Mouse (Mus musculus) stomach, embryonic 16.5 days (tissue): ENCODE results near the gene Olfr1346. TPM values are rescaled to one million over a fixed set of nuclear protein-coding genes. Genes with fewer than 3 reads are reported as not detected.

Experiments
- ATAC-seq: fragments of 200-750 bp; cut with Nextera tagmentation; 2 replicates; pipeline ENCODE4 v1.8.0; 2017; ENCODE audit warnings: moderate number of reproducible peaks, moderate TSS enrichment; ENCODE audit not compliant: insufficient read depth, low FRiP score
- H3K27ac ChIP-seq: fragments of 300-500 bp; sonication (generic); 2 replicates; pipeline ENCODE4 v1.5.1; 2014; ENCODE audit warnings: low read length
- H3K27me3 ChIP-seq: fragments of 300-500 bp; sonication (generic); 2 replicates; pipeline ENCODE4 v1.6.1; 2014; ENCODE audit warnings: low read length, control low read depth, mixed read lengths; ENCODE audit not compliant: control insufficient read depth, insufficient read depth
- H3K36me3 ChIP-seq: fragments of 300-500 bp; sonication (generic); 2 replicates; pipeline ENCODE4 v1.6.1; 2014; ENCODE audit warnings: low read length; ENCODE audit not compliant: control insufficient read depth, insufficient read depth
- H3K4me1 ChIP-seq: fragments of 300-500 bp; sonication (generic); 2 replicates; pipeline ENCODE4 v1.6.1; 2014; ENCODE audit warnings: low read length, control low read depth, mixed read lengths; ENCODE audit not compliant: control insufficient read depth, insufficient read depth
- H3K4me2 ChIP-seq: fragments of 300-500 bp; sonication (generic); 2 replicates; pipeline ENCODE4 v1.6.1; 2014; ENCODE audit warnings: low read depth, low read length, mixed read lengths
- H3K4me3 ChIP-seq: fragments of 300-500 bp; sonication (generic); replicated peaks from 2 replicates; pipeline ENCODE4 v1.5.1; 2014; ENCODE audit warnings: mild to moderate bottlenecking, low read length
- H3K9ac ChIP-seq: fragments of 300-500 bp; sonication (generic); 2 replicates; pipeline ENCODE4 v1.6.1; 2014; ENCODE audit warnings: low read length
- H3K9me3 ChIP-seq: fragments of 300-500 bp; sonication (generic); replicated peaks from 2 replicates; pipeline ENCODE4 v1.6.1; 2016; ENCODE audit warnings: low read length, control low read depth; ENCODE audit not compliant: control insufficient read depth
- WGBS: fragments of 180-500 bp; shearing (Covaris S2); extraction: QIAGEN DNeasy Blood & Tissue Kit; methylation state at CpG from one replicate; pipeline ENCODE4 v1.1.7; 2014; 5-methylcytosine and 5-hydroxymethylcytosine counted together
- polyA plus RNA-seq: library from polyadenylated mRNA; unstranded; fragments of >200 nt; fragmentation: Nextera tagmentation; extraction: Ambion mirVana; gene quantifications from 2 replicates; pipeline ENCODE4 v1.2.1, GENCODE M21; 2015

Gene Olfr1346
- polyA plus RNA-seq, 1 experiment from 2014 or later: not detected

DNA sequence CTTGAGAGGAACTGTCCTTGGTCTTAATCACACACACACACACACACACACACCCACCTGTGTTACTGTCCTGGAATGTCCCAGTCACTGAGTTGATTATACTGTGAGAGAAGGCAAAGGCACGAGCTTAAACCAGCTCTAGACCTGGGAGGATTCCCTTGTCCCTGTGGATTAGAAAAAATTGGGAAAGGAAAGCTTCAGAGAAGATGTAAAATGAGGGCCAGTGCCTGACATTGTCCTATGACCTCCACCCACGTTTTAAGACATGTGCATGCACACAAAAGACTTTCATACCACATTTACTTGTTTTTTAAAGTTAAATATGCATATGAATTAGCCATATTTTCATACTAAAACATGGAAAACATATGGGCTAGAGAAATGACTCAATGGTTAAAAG lies 19.9 kb downstream of the Olfr1346 start, which contains the start of gene Olfr5:
TSS of gene Olfr5 (minus strand) at position 101 of the 400 bp plus-strand sequence.
- no peak for ATAC-seq
- Histone ChIP-seq H3K4me2 (no peak within 1 kb of the TSS), H3K36me3 (no peaks in the 10 kb centered on the region), H3K9ac (no peak within 1 kb of the TSS), H3K4me3 (no peak within 1 kb of the TSS), H3K27ac (no peak within 1 kb of the TSS), H3K4me1 (no peaks in the 10 kb centered on the region), H3K9me3 (no peaks in the 10 kb centered on the region), H3K27me3 (no peaks in the 10 kb centered on the region)
- 26% methylated on average over 2 of the region's 2 CpGs for WGBS

DNA sequence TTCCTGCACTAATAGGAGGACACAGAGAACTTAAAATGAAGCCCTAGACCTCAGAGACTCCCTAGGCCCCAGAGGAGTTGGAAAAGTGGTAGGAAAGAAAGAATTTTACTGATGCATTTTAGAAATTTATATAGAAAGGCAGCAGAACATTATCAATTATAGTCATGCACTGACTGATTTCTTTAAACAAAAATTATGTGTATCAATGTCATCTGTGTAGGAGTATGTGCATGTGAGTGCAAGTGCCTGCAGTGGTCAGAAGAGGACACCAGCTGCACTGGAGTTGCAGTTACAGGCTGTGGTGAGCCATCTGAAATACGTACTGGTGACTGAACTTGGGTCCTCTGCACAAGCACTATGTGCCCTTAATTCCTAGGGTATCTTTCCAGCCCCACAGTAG lies 32.8 kb downstream of the Olfr1346 start, which contains the start of gene Olfr1347:
TSS of gene Olfr1347 (minus strand) at position 101 of the 400 bp plus-strand sequence.
- H3K36me3 ChIP-seq: no peaks in the 10 kb centered on the region
- no peak within 1 kb of the TSS for H3K4me3 ChIP-seq
- H3K27ac ChIP-seq: no peak within 1 kb of the TSS
- H3K9me3 ChIP-seq: no peaks in the 10 kb centered on the region; the same call in 1 of the 2 replicates
- WGBS: 68% methylated on average over 1 of the region's 1 CpGs
- H3K4me2 ChIP-seq: no peak within 1 kb of the TSS
- ATAC-seq: no peak
- H3K4me1 ChIP-seq: no peaks in the 10 kb centered on the region
- no peaks in the 10 kb centered on the region for H3K27me3 ChIP-seq
- no peak within 1 kb of the TSS for H3K9ac ChIP-seq

DNA sequence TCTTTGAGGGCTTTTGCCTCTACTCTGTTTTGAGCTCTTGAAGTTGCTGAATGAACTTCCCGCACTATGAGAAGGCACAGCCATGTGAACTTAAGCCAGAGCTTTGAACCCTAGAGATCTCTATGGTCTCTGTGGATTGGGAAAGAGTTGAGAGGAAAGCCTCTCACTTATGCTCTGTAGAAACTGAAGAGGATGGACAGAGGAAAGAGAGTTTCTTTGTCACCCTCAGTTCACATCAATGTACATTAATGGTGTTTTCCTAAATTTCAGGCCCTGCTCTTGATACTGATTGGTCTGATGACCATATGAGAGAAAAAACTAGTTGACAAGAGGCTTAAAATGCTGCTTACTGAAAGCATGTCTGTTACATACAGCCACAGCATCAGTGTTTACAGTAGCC lies 41.7 kb downstream of the Olfr1346 start, which contains the start of gene Olfr1348:
TSS of gene Olfr1348 (minus strand) at position 101 of the 400 bp plus-strand sequence.
- H3K9ac ChIP-seq: no peak within 1 kb of the TSS
- no peak within 1 kb of the TSS for H3K4me2 ChIP-seq
- H3K27me3 ChIP-seq: no peaks in the 10 kb centered on the region
- H3K4me3 ChIP-seq: no peak within 1 kb of the TSS
- no peaks in the 10 kb centered on the region for H3K4me1 ChIP-seq
- H3K27ac ChIP-seq: no peak within 1 kb of the TSS
- 90% methylated on average over 1 of the region's 1 CpGs for WGBS
- ATAC-seq: no peak
- H3K36me3 ChIP-seq: no peaks in the 10 kb centered on the region
- H3K9me3 ChIP-seq: 0 out of 2 replicates have a peak, but pooled peaks cover 3% of the 10 kb centered on the region

DNA sequence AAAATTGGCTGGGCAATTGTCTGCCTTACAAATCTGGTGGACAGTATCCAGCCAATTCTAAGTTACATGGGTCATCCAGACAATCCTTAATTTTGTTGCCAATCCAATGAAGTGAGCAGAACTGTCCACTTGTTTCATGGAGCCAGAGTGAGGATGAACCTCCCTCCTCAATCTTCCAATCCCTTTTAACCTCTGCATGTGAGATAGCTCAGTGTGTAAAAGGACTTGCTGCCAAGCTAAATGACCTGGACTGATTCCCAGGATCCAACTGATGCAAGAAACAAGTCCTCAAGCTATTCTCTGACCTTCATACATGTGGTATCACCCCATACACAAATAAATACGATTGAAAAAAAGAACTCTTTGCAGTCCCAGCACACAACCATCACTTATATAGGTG lies 54.8 kb downstream of the Olfr1346 start:
- Histone ChIP-seq H3K27me3 (no peaks in the 10 kb centered on the region), H3K9me3 (0 out of 2 replicates have a peak, but pooled peaks cover 2% of the 10 kb centered on the region), H3K36me3 (no peaks in the 10 kb centered on the region), H3K4me1 (no peaks in the 10 kb centered on the region), H3K4me2 (no peak overlapping the region), H3K9ac (no peak overlapping the region), H3K4me3 (no peak overlapping the region), H3K27ac (no peak overlapping the region)
- 27% methylated on average over 1 of the region's 1 CpGs for WGBS
- ATAC-seq: no peak

DNA sequence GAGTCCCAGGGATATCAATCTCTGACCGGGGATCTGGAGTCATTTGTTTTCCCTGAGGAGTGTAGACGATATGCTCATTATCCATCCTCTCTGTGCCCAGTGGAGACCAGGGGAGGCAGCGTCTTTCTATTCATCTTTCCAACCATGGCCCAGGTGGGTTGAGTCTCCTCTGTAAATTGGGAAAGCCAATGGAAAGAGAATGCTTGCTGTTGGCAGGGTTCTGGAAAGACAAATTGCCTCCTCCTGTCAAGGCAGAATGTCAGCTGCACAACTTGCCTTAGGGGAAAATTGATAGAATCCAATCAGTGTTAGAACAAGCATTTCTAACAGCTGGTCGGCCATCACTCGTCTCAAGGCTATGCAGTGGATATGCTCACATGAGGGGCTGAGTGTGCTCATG lies 55.9 kb downstream of the Olfr1346 start, which contains the start of gene Olfr1349:
TSS of gene Olfr1349 (minus strand) at position 101 of the 400 bp plus-strand sequence.
- H3K27me3 ChIP-seq: no peaks in the 10 kb centered on the region
- H3K9me3 ChIP-seq: 0 out of 2 replicates have a peak, but pooled peaks cover 2% of the 10 kb centered on the region
- H3K9ac ChIP-seq: no peak within 1 kb of the TSS
- no peak within 1 kb of the TSS for H3K4me3 ChIP-seq
- no peaks in the 10 kb centered on the region for H3K36me3 ChIP-seq
- no peaks in the 10 kb centered on the region for H3K4me1 ChIP-seq
- 83% methylated on average over 5 of the region's 5 CpGs for WGBS
- no peak within 1 kb of the TSS for H3K4me2 ChIP-seq
- ATAC-seq: no peak
- no peak within 1 kb of the TSS for H3K27ac ChIP-seq

DNA sequence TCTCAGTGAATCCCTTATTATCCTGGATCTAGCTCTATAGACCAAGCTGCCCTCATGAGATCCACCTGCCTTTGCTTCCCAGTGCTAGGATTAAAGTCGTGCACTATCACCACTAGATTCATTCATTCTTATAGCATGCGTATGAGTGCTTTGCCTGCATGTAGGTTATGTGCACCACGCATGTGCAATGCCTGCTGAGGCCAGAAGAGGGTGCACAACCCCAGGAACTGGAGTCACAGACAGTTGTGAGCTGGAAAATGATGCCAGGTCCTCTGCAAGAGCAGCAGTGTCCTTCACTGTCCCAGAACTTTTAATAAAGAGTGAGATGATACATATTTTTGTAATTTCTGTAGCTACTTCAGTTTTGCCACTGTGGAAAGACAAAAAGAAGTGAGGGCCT lies 58.1 kb downstream of the Olfr1346 start:
- H3K4me3 ChIP-seq: no peak overlapping the region
- 57% methylated on average over 3 of the region's 3 CpGs for WGBS
- no peaks in the 10 kb centered on the region for H3K27me3 ChIP-seq
- no peak overlapping the region for H3K27ac ChIP-seq
- ATAC-seq: no peak
- H3K4me2 ChIP-seq: no peak overlapping the region
- 0 out of 2 replicates have a peak, but pooled peaks cover 2% of the 10 kb centered on the region for H3K9me3 ChIP-seq
- no peaks in the 10 kb centered on the region for H3K36me3 ChIP-seq
- no peak overlapping the region for H3K9ac ChIP-seq
- no peaks in the 10 kb centered on the region for H3K4me1 ChIP-seq

DNA sequence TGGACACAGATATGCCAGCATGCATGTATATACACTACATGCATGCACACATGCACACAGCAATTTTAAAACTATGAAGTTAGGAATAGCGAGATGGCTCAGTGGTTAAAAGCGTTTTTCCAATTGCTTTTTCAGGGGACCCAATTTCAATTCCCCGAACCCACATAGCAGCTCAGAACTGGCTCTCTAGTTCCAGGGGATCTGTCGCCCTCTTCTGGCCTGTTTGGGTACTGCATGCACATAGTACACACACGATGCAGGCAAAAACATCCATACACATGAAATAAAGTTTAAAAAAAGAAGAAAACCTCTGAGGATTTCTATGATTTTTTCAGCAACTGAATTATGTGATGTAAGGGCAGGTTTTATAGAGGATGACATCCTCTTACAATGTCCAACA lies 59.2 kb downstream of the Olfr1346 start:
- Histone ChIP-seq H3K27me3 (no peaks in the 10 kb centered on the region), H3K9me3 (0 out of 2 replicates have a peak, but pooled peaks cover 2% of the 10 kb centered on the region), H3K36me3 (no peaks in the 10 kb centered on the region), H3K27ac (no peak overlapping the region), H3K4me3 (no peak overlapping the region), H3K9ac (no peak overlapping the region), H3K4me1 (no peaks in the 10 kb centered on the region), H3K4me2 (no peak overlapping the region)
- 65% methylated on average over 5 of the region's 5 CpGs for WGBS
- ATAC-seq: no peak

Other genes with a start within 250 kb of the Olfr1346 start
- gene Zscan5b, start 244.8 kb upstream of the Olfr1346 start, polyA plus RNA-seq: not detected in 2 replicates
- gene Epp13, start 214.4 kb upstream of the Olfr1346 start, polyA plus RNA-seq: not detected in 2 replicates
- 7.4 and 9.8 TPM in 2 replicates for gene Zfp667, start 180.5 kb upstream of the Olfr1346 start, polyA plus RNA-seq
- 4.6 and 5.9 TPM in 2 replicates for gene Zfp583, start 135.8 kb upstream of the Olfr1346 start, polyA plus RNA-seq
- gene Gm3854, start 123.3 kb upstream of the Olfr1346 start, polyA plus RNA-seq: 1.3 and 1.7 TPM in 2 replicates
- gene Zfp78, start 103.8 kb upstream of the Olfr1346 start, polyA plus RNA-seq: 2.8 and 3.0 TPM in 2 replicates
- 6.4 and 6.7 TPM in 2 replicates for gene Zfp28, start 83.8 kb upstream of the Olfr1346 start, polyA plus RNA-seq
- gene Smim17, start 68.4 kb upstream of the Olfr1346 start, polyA plus RNA-seq: 0.31 TPM in 1 of 2 replicates, not detected in the other
- gene Gm20715, start 56.8 kb upstream of the Olfr1346 start, polyA plus RNA-seq: not detected in 2 replicates
- not detected in 2 replicates for gene Olfr1344, start 28.4 kb upstream of the Olfr1346 start, polyA plus RNA-seq
- gene Olfr1336, start 10.9 kb upstream of the Olfr1346 start, polyA plus RNA-seq: not detected in 2 replicates
- not detected in 2 replicates for gene Olfr5, start 19.8 kb downstream of the Olfr1346 start, polyA plus RNA-seq
- not detected in 2 replicates for gene Olfr1347, start 32.7 kb downstream of the Olfr1346 start, polyA plus RNA-seq
- not detected in 2 replicates for gene Olfr1348, start 41.6 kb downstream of the Olfr1346 start, polyA plus RNA-seq
- not detected in 2 replicates for gene Olfr1349, start 55.8 kb downstream of the Olfr1346 start, polyA plus RNA-seq
- not detected in 2 replicates for gene Olfr1350, start 97.7 kb downstream of the Olfr1346 start, polyA plus RNA-seq
- 4.9 and 7.0 TPM in 2 replicates for gene Zim1, start 229.3 kb downstream of the Olfr1346 start, polyA plus RNA-seq